Mouse (Mus musculus): ENCODE data around the gene Exosc7. TPM values are rescaled to one million over a fixed set of nuclear protein-coding genes. Genes with fewer than 3 reads are reported as not detected.

Exosc7 gene
- polyA plus RNA-seq (2017; shearing (Covaris generic)): 96.9 TPM

GRCm38 (mm10) chr9:123112805-123113521, at the start of gene Exosc7, which contains the start of gene Zdhhc3:
Exosc7 (plus strand) TSS chr9:123113215.
Zdhhc3 (minus strand) TSS chr9:123113205.

GRCm38 (mm10) chr9:123150241-123151020, 37.4 kb downstream of the Exosc7 start, which contains the start of gene Clec3b:
Clec3b (plus strand) TSS chr9:123150946.

Other genes starting within 250 kb of the Exosc7 start
- gene Zfp445, start 247.2 kb upstream of the Exosc7 start, polyA plus RNA-seq (2017; shearing (Covaris generic)): 64.9 TPM
- gene Zkscan7, start 227.5 kb upstream of the Exosc7 start, polyA plus RNA-seq (2017; shearing (Covaris generic)): 6.6 TPM
- gene Zfp105, start 190.1 kb upstream of the Exosc7 start, polyA plus RNA-seq (2017; shearing (Covaris generic)): 0.12 TPM
- gene 1110059G10Rik, start 162.2 kb upstream of the Exosc7 start, polyA plus RNA-seq (2017; shearing (Covaris generic)): 31.6 TPM
- gene Kif15, start 162.2 kb upstream of the Exosc7 start, polyA plus RNA-seq (2017; shearing (Covaris generic)): 3.4 TPM
- gene Tmem42, start 91.9 kb upstream of the Exosc7 start, polyA plus RNA-seq (2017; shearing (Covaris generic)): 32.5 TPM
- 1.2 TPM for gene Tgm4, start 78.5 kb upstream of the Exosc7 start, polyA plus RNA-seq (2017; shearing (Covaris generic))
- 70.2 TPM for gene Zdhhc3, start within 50 bp of the Exosc7 start, polyA plus RNA-seq (2017; shearing (Covaris generic))
- gene Clec3b, start 37.7 kb downstream of the Exosc7 start, polyA plus RNA-seq (2017; shearing (Covaris generic)): 0.42 TPM
- gene Cdcp1, start 102.8 kb downstream of the Exosc7 start, polyA plus RNA-seq (2017; shearing (Covaris generic)): 3.7 TPM
- 38.7 TPM for gene Tmem158, start 147.5 kb downstream of the Exosc7 start, polyA plus RNA-seq (2017; shearing (Covaris generic))